Mouse (Mus musculus) cortical plate, adult 2 months (tissue): ENCODE measurements around the gene Sh2d6.

Experiments used
- CTCF ChIP-seq: fragments of 200-500 bp; IDR thresholded peaks from 2 replicates; pipeline ENCODE4 v1.5.1; 2011; ENCODE audit warnings: mild to moderate bottlenecking, control low read depth, low read length; ENCODE audit not compliant: insufficient read depth; ENCODE audit errors: extremely low read depth
- POLR2A ChIP-seq: fragments of 200-500 bp; IDR thresholded peaks from 2 replicates; pipeline ENCODE4 v1.6.1; 2011; ENCODE audit warnings: mild to moderate bottlenecking, low read length, control low read depth; ENCODE audit not compliant: insufficient read depth; ENCODE audit errors: extremely low read depth

GRCm38 (mm10) chr6:72488850-72489249, 32.7 kb downstream of the Sh2d6 start:
- TF ChIP-seq CTCF: no peak
- no peak for TF ChIP-seq POLR2A
